Mouse (Mus musculus) liver, embryonic 14.5 days (tissue): Measurements from ENCODE around the gene Tom1l1.

Source experiments
- CTCF ChIP-seq: IDR thresholded peaks from 2 replicates; pipeline ENCODE4 v1.5.1; 2016; ENCODE audit warnings: antibody characterized with exemption, low read depth, control low read depth
- EP300 ChIP-seq: IDR thresholded peaks from 2 replicates; pipeline ENCODE4 v1.6.1; 2016; ENCODE audit warnings: antibody characterized with exemption, low read depth

DNA sequence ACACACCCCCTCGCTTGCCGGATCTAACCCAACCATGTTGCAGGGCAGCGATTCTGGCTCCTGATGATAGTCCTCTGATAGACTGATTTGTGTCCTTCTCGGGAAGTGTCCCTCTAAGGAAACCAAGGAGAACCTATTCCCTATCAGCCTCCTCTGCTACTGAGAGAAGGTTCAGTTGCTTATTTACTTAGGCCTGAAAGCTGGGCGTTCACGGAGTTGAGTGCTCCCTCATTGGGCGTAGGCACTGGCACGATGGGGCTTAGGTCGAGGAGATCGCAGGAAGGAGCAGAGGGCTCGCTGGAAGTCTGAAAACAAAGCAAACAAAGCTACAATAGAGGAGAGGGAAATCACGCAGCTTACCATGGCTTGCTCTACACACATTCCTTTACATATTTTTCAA, 30.6 kb downstream of the Tom1l1 start:
- TF ChIP-seq CTCF: no peak
- TF ChIP-seq EP300: no peak
